Mouse (Mus musculus): Measurements from ENCODE around the gene Lin7a. TPM values are rescaled to one million over a fixed set of nuclear protein-coding genes. Genes with fewer than 3 reads are reported as not detected.

The Lin7a gene
- polyA plus RNA-seq, 1 experiment: not detected

DNA sequence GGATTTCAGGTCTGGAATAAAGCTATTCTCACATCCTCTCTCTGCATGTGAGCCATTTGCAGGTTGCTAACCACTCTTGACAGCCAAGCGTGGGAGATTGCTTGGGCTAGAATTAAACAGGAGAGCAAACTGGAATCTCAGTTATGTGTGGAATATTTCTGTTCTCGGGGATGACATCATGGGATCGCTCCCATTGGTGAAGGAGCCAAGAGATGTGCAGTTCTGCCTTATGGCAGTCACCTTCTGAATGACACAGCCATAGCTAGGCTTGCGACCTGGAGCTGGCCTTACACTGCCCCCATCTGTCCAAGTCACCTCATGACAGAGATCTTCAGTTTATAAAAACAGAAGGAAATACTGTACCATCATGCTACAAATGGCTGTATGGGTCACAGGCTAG, 118.0 kb downstream of the Lin7a start:
- no peak for TF ChIP-seq GATA1 (IDR thresholded peaks at IDR 0.05; ENCODE audit: low read length)

DNA sequence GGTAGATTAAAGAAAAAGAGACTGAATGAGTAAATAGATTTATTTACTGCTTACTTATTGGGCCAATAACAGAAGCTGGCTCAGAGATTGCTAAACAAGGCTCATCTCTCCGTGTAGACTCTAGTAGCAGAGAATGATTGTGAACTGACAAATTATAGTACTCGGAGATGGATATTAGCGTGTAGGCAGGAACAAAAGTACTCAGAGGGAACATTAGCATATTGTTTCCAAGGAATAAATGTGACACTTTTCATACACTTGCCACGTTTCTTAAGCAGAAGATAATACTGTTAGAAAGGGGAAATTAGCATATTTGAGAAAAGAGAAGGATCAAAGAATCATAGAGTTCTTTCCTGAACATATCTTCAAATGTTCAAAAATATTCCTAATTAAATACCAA, 133.9 kb downstream of the Lin7a start:
- no peak for TF ChIP-seq GATA1 (IDR thresholded peaks at IDR 0.05; ENCODE audit: low read length)

DNA sequence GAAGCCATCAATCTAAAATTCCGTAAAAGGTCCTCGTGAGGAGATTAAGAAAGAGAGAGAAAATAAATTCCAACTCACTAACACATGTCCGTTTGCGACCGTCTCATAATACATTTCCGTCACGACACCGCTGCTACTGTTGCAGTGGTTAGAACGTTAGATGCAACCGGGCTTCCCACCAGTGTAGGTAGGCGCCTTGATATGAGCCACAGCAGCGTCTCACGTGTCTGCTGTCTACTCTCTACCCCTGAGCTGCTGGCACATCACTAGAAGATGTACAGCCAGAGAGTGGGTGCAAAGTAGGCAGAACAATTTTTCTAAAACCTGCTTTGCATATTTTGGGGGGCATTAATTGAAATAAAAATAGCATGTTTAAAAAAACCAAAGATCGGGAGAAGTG, 146.8 kb downstream of the Lin7a start:
- no peak for TF ChIP-seq GATA1 (IDR thresholded peaks at IDR 0.05; ENCODE audit: low read length)

DNA sequence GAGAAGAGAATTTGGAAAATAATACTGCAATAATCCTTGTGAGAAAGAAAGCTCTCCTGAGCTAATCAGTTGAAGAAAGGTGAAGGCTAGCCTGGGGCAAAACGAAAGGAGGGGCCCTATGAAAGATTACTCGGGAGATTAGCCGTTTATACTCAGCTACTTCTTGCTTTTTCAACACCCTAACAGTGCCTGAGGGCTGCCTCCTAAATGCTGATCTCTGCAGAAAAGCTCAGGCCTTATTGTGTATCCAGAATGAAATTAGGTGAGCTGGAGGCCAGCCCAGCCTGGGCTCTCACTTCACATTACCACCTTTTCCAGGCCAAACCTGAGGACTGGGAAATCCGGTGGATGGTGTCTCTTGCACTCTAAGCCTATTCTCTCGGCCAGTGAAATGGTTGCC, 165.5 kb downstream of the Lin7a start:
- TF ChIP-seq GATA1 (IDR thresholded peaks at IDR 0.05; ENCODE audit: low read length): no peak

DNA sequence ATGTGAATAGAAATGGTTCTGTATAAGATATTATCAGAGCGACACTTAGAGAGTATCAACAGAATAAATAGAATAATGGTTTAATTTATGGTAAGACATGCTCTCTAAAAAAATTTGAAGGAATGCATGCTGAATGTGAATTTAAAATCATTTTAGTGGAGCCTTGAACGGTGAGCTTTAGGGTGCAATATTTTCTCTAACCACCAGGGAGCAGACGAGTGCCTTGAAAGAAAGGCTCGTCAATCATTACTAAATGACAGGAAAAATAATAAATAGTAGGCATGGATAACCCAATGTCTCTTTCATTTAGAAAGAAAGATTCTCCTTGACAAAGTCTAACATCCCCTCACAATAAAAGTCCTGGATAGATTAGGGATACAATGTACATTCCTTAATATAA, 171.3 kb downstream of the Lin7a start:
- no peak for TF ChIP-seq GATA1 (IDR thresholded peaks at IDR 0.05; ENCODE audit: low read length)

DNA sequence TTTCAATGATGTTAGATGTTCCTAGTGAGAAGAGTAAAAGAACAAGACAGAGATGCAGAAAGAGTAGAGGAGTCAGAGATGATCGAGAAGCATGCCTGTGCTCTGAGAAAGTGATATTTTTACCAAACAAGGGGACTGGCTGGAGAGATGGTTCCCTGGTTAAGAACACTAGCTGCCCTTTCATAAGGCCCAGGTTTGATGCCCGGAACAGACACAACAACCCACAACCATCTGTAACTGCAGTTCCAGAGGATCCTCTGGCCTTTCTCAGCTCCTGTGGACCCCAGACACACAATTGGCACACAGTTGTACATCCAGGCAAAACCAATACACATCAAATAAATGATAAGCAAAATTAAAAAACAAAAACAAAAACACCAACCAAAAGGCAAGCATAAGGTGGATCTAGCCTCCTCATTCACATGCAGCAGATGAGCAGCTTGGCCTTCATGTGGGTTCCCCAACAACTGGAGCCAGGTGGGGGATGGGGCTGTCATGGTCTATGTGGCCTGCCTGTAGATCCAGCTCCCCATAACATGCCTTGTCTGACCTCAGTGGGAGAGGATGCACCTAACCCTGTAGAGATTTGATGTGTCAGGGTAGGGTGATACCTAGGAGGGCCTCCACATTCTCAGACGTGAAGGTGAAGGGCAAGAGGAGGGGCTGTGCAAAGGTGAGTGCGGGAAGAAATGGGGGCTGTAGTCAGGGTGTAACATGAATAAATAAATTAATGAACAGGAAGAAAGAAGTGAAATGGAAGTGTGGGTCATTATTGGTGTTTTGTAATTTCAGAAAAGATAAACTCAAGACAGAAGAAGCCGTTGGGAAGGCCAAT, 178.2 kb downstream of the Lin7a start:
- no peak for TF ChIP-seq GATA1 (IDR thresholded peaks at IDR 0.05; ENCODE audit: low read length)

DNA sequence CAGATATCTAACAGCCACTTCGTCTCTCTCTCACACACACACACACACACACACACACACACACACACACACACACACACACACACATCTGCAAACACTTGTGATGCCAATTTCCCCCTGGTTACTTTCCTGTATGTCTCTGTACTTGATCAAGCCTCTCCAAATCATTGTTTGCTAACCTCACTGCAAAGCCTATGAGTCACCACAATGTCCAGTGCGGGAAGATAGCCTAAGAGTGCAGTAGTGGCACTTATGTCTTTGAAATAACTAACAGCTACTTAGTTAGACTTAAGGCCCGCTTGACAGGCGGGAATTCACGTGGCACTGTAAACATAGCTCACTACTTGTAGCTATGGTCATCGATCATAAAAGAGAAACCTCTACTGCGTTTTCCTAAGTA, 196.3 kb downstream of the Lin7a start:
- no peak for TF ChIP-seq GATA1 (IDR thresholded peaks at IDR 0.05; ENCODE audit: low read length)

Other genes starting within 250 kb of the Lin7a start
- not detected in 2 replicates for gene Acss3, start 148.0 kb upstream of the Lin7a start, polyA plus RNA-seq (2012)
- not detected in 2 replicates for gene Myf5, start 214.4 kb downstream of the Lin7a start, polyA plus RNA-seq (2012)
- gene Myf6, start 223.1 kb downstream of the Lin7a start, polyA plus RNA-seq (2012): not detected in 2 replicates

All from G1E-ER4 (cell line).